Mouse (Mus musculus) liver, embryonic 14.5 days (tissue): ENCODE measurements around the gene Brf1.

ENCODE experiments used
- CTCF ChIP-seq: IDR thresholded peaks from 2 replicates; pipeline ENCODE4 v1.5.1; 2016; ENCODE audit warnings: antibody characterized with exemption, low read depth, control low read depth
- EP300 ChIP-seq: IDR thresholded peaks from 2 replicates; pipeline ENCODE4 v1.6.1; 2016; ENCODE audit warnings: antibody characterized with exemption, low read depth

DNA sequence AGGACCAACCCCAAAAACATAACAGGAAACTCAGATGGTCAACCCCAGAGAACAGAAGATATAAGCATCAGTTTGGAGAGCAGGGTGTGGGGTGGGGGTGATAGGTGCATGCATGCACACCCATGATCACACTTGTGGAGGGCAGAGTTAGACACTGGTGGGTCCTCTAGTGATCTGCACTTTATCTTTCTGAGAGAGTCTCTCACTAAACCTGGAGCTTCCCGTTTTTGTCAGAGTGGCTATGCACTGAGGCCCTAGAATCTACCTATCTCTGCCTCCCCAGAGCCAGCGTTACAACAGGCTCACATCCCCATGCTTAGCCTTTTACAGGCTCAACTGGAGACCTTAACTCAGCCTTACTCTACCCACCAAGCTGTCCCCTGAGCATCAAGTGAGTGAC lies 9.1 kb downstream of the Brf1 start:
- TF ChIP-seq CTCF: no peak
- no peak for TF ChIP-seq EP300
